Mouse (Mus musculus) urinary bladder, adult 18-20 months (tissue): ENCODE measurements at regions not wholly inside any gene's neighbourhood (a gene's known extent, or its start where the extent isn't known, plus 50 kb on each side); places are given as distances from the start of the nearest gene placed in this dataset.
"Not testable (repeated sequence)": the region's sequence is repeated elsewhere in the genome, so short reads cannot be mapped to it uniquely, and the experiment has no call there.

ENCODE experiments used
- DNase-seq, 2 experiments: peaks; one replicate each; pipeline ENCODE4 v3.0.0; 2022; ENCODE audit warnings: low spot score in 2 of 2, mixed read lengths in 2 of 2

- not testable (repeated sequence) for DNase-seq
Measured at GRCm38 (mm10) chr5:109842186-109842978, 80.8 kb upstream of the Gm15446 start.

- DNase-seq, result not testable (repeated sequence)
Measured at GRCm38 (mm10) chr5:109844236-109844635, 79.0 kb upstream of the Gm15446 start.

- peak; percentile 28 to 43 for DNase-seq
Measured at GRCm38 (mm10) chr5:109844753-109845186, 78.4 kb upstream of the Gm15446 start.

GRCm38 (mm10) chr5:109851225-109851624, 72.0 kb upstream of the Gm15446 start:
- not testable (repeated sequence) for DNase-seq

- DNase-seq, result no peak
Measured at GRCm38 (mm10) chr5:109860402-109860801, 62.8 kb upstream of the Gm15446 start.

- DNase-seq, result not testable (repeated sequence)
Measured at GRCm38 (mm10) chr5:109864517-109864916, 58.7 kb upstream of the Gm15446 start.

- no peak for DNase-seq
Measured at GRCm38 (mm10) chr5:109865628-109866027, 57.6 kb upstream of the Gm15446 start.

- peak; percentile 73 to 85 for DNase-seq
Measured at GRCm38 (mm10) chr5:109866337-109867126, 56.7 kb upstream of the Gm15446 start.

- DNase-seq, result not testable (repeated sequence)
Measured at GRCm38 (mm10) chr5:109867221-109867620, 56.0 kb upstream of the Gm15446 start.
